Mouse (Mus musculus) midbrain, embryonic 11.5 days (tissue): Measurements from ENCODE around the gene Rai14. TPM values are rescaled to one million over a fixed set of nuclear protein-coding genes. Genes with fewer than 3 reads are reported as not detected.

Experiments
- ATAC-seq: fragments of 200-750 bp; cut with Nextera tagmentation; 2 replicates; pipeline ENCODE4 v1.8.0; 2017; ENCODE audit warnings: moderate TSS enrichment, moderate library complexity; ENCODE audit not compliant: low FRiP score
- DNase-seq: peaks from one replicate; pipeline ENCODE4 v3.0.0; 2015; ENCODE audit warnings: low spot score; ENCODE audit errors: missing footprints
- H3K27ac ChIP-seq: fragments of 300-500 bp; sonication (generic); 2 replicates; pipeline ENCODE4 v1.5.1; 2014; ENCODE audit warnings: low read depth, low read length
- H3K27me3 ChIP-seq: fragments of 300-500 bp; sonication (generic); 2 replicates; pipeline ENCODE4 v1.6.1; 2014; ENCODE audit warnings: mild to moderate bottlenecking, low read length, moderate library complexity, mixed read lengths; ENCODE audit not compliant: control insufficient read depth, insufficient read depth
- H3K36me3 ChIP-seq: fragments of 300-500 bp; sonication (generic); 2 replicates; pipeline ENCODE4 v1.6.1; 2014; ENCODE audit warnings: mild to moderate bottlenecking, low read length, moderate library complexity, mixed read lengths; ENCODE audit not compliant: control insufficient read depth, insufficient read depth
- H3K4me1 ChIP-seq: fragments of 300-500 bp; sonication (generic); 2 replicates; pipeline ENCODE4 v1.6.1; 2014; ENCODE audit warnings: low read length; ENCODE audit not compliant: control insufficient read depth, insufficient read depth
- H3K4me2 ChIP-seq: fragments of 300-500 bp; sonication (generic); 2 replicates; pipeline ENCODE4 v1.6.1; 2014; ENCODE audit warnings: mild to moderate bottlenecking, moderate library complexity
- H3K4me3 ChIP-seq: fragments of 300-500 bp; sonication (generic); 2 replicates; pipeline ENCODE4 v1.5.1; 2014; ENCODE audit warnings: low read depth, low read length
- H3K9ac ChIP-seq: fragments of 300-500 bp; sonication (generic); 2 replicates; pipeline ENCODE4 v1.6.1; 2014; ENCODE audit warnings: low read length
- H3K9me3 ChIP-seq: fragments of 300-500 bp; sonication (generic); 2 replicates; pipeline ENCODE4 v1.6.1; 2016; ENCODE audit warnings: low read length; ENCODE audit not compliant: control insufficient read depth
- WGBS: fragments of 180-500 bp; shearing (Covaris S2); extraction: QIAGEN DNeasy Blood & Tissue Kit; methylation state at CpG from one replicate; pipeline ENCODE4 v1.1.7; 2014; 5-methylcytosine and 5-hydroxymethylcytosine counted together
- polyA plus RNA-seq: library from polyadenylated mRNA; unstranded; fragments of >200 nt; fragmentation: Nextera tagmentation; extraction: Ambion mirVana; gene quantifications from 2 replicates; pipeline ENCODE4 v1.2.1, GENCODE M21; 2014

Rai14 gene
- polyA plus RNA-seq, 1 experiment from 2014 or later = 74.7 TPM

DNA sequence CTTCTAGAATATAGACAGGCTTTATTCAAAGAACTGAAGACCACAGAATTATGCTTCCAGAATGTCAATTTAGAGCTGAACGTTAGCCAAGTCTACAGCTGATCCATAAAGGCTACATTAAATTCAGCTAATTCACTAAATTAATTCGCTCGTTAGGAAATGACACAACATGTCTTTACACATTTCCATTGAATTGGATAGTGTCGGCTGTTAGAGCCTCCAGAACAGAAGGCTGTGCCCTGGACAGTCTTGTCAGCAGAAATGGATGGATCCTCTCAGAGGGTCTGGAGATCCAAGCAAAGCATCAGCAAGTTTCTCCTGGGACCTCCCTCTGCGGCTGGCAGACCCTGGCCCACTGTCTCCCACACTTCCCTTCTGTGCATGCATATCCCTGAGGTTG is 58.3 kb downstream of the Rai14 start:
- H3K9me3 ChIP-seq = no peaks in the 10 kb centered on the region
- H3K36me3 ChIP-seq = 0 out of 2 replicates have a peak, but pooled peaks cover 3% of the 10 kb centered on the region
- H3K27me3 ChIP-seq = no peaks in the 10 kb centered on the region
- no peak for DNase-seq
- H3K4me2 ChIP-seq = no peak overlapping the region
- H3K9ac ChIP-seq = no peak overlapping the region
- H3K4me3 ChIP-seq = no peak overlapping the region
- H3K27ac ChIP-seq = no peak overlapping the region; the same call in 1 of the 2 replicates
- WGBS = 86% methylated on average over 5 of the region's 5 CpGs
- H3K4me1 ChIP-seq = peaks cover 9% of the 10 kb centered on the region
- no peak for ATAC-seq

DNA sequence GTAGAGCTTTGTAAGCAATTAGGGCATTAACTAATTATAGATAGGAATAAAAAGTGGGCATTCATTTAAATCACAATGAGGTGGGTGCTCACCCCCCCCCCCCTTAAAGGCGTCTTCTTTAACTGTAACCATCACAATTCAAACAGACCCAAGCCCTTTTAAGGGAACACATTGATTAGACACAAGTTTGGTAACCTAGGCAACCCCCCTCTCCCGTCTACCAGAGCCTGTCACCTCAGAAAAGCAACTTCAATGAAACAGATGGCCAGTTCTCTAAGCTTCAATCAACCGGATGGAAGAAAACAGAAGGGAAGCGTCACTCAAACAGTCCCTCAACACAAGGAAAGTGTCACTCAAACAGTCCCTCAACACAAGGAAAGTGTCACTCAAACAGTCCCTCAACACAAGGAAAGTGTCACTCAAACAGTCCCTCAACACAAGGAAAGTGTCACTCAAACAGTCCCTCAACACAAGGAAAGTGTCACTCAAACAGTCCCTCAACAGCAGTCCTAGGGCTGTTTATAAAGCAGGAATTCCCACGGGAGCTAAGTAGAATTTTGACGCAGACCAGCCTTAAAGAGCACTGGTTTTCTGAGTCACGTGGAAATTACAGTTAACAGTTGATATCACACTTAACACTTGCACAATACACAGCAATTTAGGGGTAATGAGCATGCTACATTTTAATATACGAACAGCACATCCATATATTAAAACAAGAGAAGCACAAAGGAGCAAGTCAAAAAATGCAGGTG is 59.1 kb downstream of the Rai14 start:
- ATAC-seq (peak; percentile 92), DNase-seq (peak; percentile 89)
- no peak overlapping the region for H3K4me3 ChIP-seq
- no peaks in the 10 kb centered on the region for H3K9me3 ChIP-seq
- no peaks in the 10 kb centered on the region for H3K36me3 ChIP-seq
- 24% methylated on average over 8 of the region's 8 CpGs for WGBS
- no peaks in the 10 kb centered on the region for H3K27me3 ChIP-seq
- H3K4me1 ChIP-seq = peaks cover 9% of the 10 kb centered on the region
- H3K27ac ChIP-seq = no peak overlapping the region; the same call in 1 of the 2 replicates
- H3K4me2 ChIP-seq = no peak overlapping the region
- no peak overlapping the region for H3K9ac ChIP-seq

DNA sequence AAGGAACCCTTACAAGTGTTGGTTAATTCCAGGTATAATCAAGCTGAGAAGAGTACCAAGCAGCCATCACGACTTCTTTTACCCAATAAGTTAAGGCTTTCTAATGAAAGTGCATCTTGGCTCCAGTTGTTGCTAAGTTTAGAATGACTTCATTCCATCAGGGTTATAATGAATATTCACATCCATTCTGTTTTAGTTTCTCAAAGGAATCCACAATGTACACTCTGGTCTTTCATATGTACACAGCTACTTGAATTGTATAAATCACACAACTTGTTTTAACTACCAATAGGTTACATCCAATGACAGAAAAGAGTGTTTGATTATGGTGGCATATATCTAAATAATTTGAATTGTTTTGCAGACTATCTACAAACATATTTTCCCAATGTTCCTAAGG is 59.7 kb downstream of the Rai14 start:
- no peak overlapping the region for H3K27ac ChIP-seq
- no peaks in the 10 kb centered on the region for H3K9me3 ChIP-seq
- no peak overlapping the region for H3K9ac ChIP-seq
- no peak overlapping the region for H3K4me2 ChIP-seq
- peak; percentile 31 for ATAC-seq
- H3K36me3 ChIP-seq = no peaks in the 10 kb centered on the region
- no peak for DNase-seq
- H3K27me3 ChIP-seq = no peaks in the 10 kb centered on the region
- 79% methylated on average over 1 of the region's 1 CpGs for WGBS
- no peak overlapping the region for H3K4me3 ChIP-seq
- peaks cover 9% of the 10 kb centered on the region for H3K4me1 ChIP-seq

DNA sequence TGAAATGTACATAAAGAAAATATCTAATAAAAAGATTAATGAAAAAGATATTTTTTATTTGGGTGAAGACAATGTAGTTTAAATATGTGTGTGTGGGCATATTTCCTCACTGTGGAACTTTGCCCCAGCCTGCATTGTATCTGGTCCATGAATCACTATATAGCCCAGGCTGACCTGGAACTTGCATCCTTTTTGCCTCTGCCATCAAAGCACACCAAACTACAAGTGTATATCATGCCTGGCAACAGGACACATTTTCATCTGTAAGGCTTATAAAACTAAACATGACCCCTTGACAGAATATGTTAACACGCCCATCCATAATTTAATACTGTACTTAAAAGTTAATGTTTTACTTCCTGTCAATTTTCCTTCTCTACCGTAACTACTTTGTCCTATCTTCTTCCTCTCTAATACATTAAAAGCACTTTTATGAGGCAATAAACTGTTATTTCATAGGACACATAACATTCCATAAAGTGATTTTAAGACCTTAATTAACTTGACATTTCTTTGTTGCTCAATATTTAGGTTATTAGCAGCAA is 61.4 kb downstream of the Rai14 start:
- H3K4me3 ChIP-seq = no peak overlapping the region
- DNase-seq (no peak), ATAC-seq (no peak)
- 96% methylated on average over 2 of the region's 2 CpGs for WGBS
- no peak overlapping the region for H3K27ac ChIP-seq
- H3K9me3 ChIP-seq = no peaks in the 10 kb centered on the region
- H3K36me3 ChIP-seq = no peaks in the 10 kb centered on the region
- no peaks in the 10 kb centered on the region for H3K27me3 ChIP-seq
- no peak overlapping the region for H3K4me2 ChIP-seq
- no peak overlapping the region for H3K9ac ChIP-seq
- peaks cover 19% of the 10 kb centered on the region for H3K4me1 ChIP-seq

DNA sequence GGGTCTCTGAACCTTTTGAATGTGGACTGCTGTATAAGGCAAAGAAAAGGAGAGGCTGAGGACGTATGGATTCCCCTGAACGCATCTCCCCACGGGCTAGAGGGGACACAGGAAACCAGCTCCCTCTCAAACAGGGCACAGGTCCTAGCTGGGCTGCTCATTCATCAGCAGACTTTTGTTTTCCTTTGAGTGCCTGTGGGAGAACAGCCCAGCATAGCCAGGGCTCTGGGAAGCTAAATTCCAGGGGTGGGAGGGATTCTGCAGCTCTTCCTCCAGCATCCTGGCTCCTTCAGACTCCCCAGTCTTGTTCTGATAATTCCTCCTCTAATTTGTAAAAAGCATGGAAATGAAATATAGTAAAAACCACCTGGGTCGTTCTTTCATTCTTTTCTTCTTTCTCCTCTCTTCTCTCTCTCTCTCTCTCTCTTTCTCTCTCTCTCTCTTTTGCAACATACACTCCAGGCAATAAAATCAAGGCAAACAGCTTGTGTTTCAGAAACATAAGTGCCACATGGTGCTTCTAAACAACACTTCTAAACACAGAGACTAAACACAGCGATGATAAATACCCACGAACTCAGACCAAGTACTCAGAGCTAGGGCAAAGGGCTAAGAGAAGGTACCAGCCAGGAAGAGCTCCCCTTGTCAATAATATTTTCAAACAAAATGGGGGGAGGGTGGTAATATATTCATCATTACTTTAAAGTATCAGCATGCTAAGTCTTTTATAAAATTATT is 65.9 kb downstream of the Rai14 start:
- H3K27ac ChIP-seq = no peak overlapping the region
- H3K36me3 ChIP-seq = no peaks in the 10 kb centered on the region
- no peak overlapping the region for H3K4me2 ChIP-seq
- DNase-seq = no peak
- H3K4me1 ChIP-seq = peaks cover 17% of the 10 kb centered on the region
- peak overlapping the region; percentile 39; the same call in 1 of the 2 replicates for H3K9ac ChIP-seq
- ATAC-seq = peak; percentile 89
- H3K4me3 ChIP-seq = no peak overlapping the region
- no peaks in the 10 kb centered on the region for H3K27me3 ChIP-seq
- 18% methylated on average over 6 of the region's 6 CpGs for WGBS
- no peaks in the 10 kb centered on the region for H3K9me3 ChIP-seq

DNA sequence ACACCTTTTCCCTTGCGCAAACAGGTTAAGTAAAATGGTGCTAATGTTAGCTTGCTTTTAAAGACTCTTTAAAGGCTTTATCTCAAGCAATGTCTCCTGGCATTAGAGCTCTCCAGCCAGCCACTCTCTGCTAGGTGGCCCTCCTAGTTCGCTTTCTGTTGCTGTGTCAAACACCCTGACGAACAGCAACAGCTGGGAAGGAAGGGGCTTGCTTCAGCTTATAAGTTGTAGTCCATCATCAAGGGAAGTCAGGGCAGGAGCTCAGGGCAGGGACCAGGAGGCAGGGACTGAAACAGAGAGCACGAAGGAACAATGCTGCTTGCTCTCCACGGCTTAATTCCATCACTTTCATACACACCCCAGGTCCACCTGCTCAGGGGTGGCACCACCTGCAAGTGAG is 68.1 kb downstream of the Rai14 start:
- Histone ChIP-seq H3K4me1 (peaks cover 25% of the 10 kb centered on the region), H3K27me3 (no peaks in the 10 kb centered on the region), H3K4me2 (no peak overlapping the region), H3K9ac (no peak overlapping the region), H3K4me3 (no peak overlapping the region), H3K9me3 (no peaks in the 10 kb centered on the region), H3K27ac (no peak overlapping the region), H3K36me3 (no peaks in the 10 kb centered on the region)
- WGBS = 73% methylated on average over 5 of the region's 5 CpGs
- no peak for ATAC-seq
- DNase-seq = peak; percentile 57

DNA sequence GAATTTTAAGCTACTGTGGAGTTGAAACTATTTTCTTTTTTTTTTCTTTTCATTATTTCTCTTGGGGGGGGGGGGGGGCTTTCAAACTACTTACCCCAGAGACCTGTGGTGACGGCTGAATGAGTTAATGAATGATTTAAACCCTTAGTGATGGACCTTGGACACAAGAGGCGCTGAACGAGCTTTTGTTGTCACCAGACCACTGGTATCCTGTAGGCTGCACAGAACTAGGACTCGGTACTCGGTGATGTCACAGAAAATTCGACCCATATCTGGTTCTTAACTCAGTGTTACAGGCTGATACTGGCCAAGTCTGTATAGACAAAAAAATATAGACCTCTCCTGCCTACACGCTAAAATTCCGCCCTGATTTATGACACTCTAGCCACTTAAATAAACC is 69.3 kb downstream of the Rai14 start:
- DNase-seq (no peak), ATAC-seq (no peak)
- Histone ChIP-seq H3K27me3 (no peaks in the 10 kb centered on the region), H3K27ac (no peak overlapping the region), H3K4me1 (peaks cover 25% of the 10 kb centered on the region), H3K4me2 (no peak overlapping the region), H3K4me3 (no peak overlapping the region), H3K9ac (no peak overlapping the region), H3K36me3 (no peaks in the 10 kb centered on the region), H3K9me3 (no peaks in the 10 kb centered on the region)
- WGBS = 51% methylated on average over 8 of the region's 8 CpGs

DNA sequence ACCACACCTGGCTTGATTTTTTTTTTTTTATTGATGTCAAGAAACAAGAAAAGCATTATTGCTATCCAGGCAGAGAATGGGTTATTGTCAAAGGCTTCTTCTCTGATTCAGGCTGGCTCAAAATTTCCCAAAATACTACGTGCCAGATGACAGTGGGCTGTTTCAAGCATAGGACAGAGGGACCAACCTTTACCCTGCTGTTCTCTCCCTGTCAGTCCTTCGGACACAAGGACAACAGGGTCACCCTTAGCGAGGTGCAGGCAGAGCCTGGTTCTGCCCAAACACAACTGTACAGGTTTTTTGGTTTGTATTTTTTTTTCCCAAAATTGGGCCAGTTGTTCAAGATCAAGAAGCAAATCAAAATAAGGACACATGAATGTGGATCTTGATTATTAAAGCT is 70.6 kb downstream of the Rai14 start:
- DNase-seq (no peak), ATAC-seq (no peak)
- H3K27ac ChIP-seq = no peak overlapping the region
- no peaks in the 10 kb centered on the region for H3K36me3 ChIP-seq
- no peaks in the 10 kb centered on the region for H3K27me3 ChIP-seq
- no peak overlapping the region for H3K4me3 ChIP-seq
- no peak overlapping the region for H3K9ac ChIP-seq
- H3K4me1 ChIP-seq = peaks cover 24% of the 10 kb centered on the region
- H3K9me3 ChIP-seq = no peaks in the 10 kb centered on the region
- H3K4me2 ChIP-seq = no peak overlapping the region
- 84% methylated on average over 3 of the region's 3 CpGs for WGBS

DNA sequence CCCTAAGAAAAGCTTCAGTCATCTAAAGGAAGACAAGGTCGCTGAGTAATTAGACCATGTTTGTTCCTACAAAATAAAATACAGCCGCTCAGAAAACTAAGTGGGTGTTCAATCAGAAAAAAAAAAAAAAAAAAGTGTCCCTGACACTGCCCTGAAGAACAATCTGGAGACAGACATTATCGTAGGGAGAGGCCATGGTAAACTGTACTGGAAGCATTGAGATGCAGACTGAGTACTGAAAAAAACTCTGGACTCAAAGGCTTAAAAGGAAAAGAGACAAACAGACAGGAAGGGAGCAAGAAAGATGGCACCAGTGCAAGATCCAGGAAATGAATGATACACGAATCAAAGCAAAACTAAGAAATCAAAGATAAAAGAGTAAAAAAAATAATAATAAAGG is 71.2 kb downstream of the Rai14 start:
- no peaks in the 10 kb centered on the region for H3K27me3 ChIP-seq
- DNase-seq (no peak), ATAC-seq (no peak)
- WGBS = 59% methylated on average over 4 of the region's 4 CpGs
- no peak overlapping the region for H3K27ac ChIP-seq
- no peak overlapping the region for H3K9ac ChIP-seq
- H3K9me3 ChIP-seq = no peaks in the 10 kb centered on the region
- no peak overlapping the region for H3K4me3 ChIP-seq
- H3K4me1 ChIP-seq = peaks cover 18% of the 10 kb centered on the region
- no peaks in the 10 kb centered on the region for H3K36me3 ChIP-seq
- no peak overlapping the region for H3K4me2 ChIP-seq
